Mouse (Mus musculus): ENCODE results near the gene Piwil4. TPM values are rescaled to one million over a fixed set of nuclear protein-coding genes. Genes with fewer than 3 reads are reported as not detected.
A peak's percentile ranks its signal among the peaks of the same experiment; 100 is the strongest.
"Not testable (repeated sequence)": the region's sequence is repeated elsewhere in the genome, so short reads cannot be mapped to it uniquely, and the experiment has no call there.

Piwil4 gene
- polyA plus RNA-seq, 1 experiment from 2014 or later, result 0.07 TPM

DNA sequence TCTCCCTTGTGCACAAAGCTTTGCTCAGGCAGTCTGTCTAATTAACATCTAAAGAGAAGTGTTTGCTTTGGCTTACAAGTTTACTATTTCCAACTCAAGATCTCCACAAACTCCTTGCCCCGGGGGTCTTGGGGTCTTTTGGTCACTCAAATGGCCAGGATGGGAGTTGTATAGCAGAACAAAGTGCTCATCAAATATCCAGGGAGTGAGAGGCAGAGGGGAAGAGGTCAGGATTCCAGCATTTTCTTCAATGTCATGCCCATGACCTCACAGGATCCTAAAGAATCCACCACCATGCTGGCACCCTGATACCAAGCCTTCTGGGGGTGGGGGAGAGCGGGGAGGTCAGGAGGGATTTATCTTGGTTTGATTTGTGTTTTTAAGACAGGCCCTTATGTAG is 59.9 kb downstream of the Piwil4 start:
- H3K4me1 ChIP-seq (ENCODE audit: control insufficient read depth in 2 of 2, insufficient read depth in 2 of 2, low read length in 2 of 2), result peaks cover 20 to 24% of the 10 kb centered on the region in 2 experiments
- no peak overlapping the region for H3K4me3 ChIP-seq (ENCODE audit: control insufficient read depth in 1 of 2, insufficient read depth in 1 of 2, low read depth in 1 of 2, low read length in 2 of 2)
- WGBS, result 75% methylated on average over 2 of the region's 2 CpGs
- ATAC-seq (ENCODE audit: insufficient number of reproducible peaks, insufficient read depth, low FRiP score, low read depth), result no peak
- no peak overlapping the region for H3K4me2 ChIP-seq (ENCODE audit: low read length)
- H3K27ac ChIP-seq (replicated peaks in 1 of 2; ENCODE audit: control insufficient read depth in 1 of 2, insufficient read depth in 1 of 2, low read depth in 2 of 2, low read length in 2 of 2), result no peak overlapping the region
- H3K36me3 ChIP-seq (ENCODE audit: control insufficient read depth, insufficient read depth, low read length), result no peaks in the 10 kb centered on the region
- no peaks in the 10 kb centered on the region for H3K9me3 ChIP-seq (ENCODE audit: control insufficient read depth, low read length)
- no peaks in the 10 kb centered on the region for H3K27me3 ChIP-seq (ENCODE audit: control insufficient read depth, insufficient read depth, low read length)
- no peak overlapping the region for H3K9ac ChIP-seq (ENCODE audit: low read length)

DNA sequence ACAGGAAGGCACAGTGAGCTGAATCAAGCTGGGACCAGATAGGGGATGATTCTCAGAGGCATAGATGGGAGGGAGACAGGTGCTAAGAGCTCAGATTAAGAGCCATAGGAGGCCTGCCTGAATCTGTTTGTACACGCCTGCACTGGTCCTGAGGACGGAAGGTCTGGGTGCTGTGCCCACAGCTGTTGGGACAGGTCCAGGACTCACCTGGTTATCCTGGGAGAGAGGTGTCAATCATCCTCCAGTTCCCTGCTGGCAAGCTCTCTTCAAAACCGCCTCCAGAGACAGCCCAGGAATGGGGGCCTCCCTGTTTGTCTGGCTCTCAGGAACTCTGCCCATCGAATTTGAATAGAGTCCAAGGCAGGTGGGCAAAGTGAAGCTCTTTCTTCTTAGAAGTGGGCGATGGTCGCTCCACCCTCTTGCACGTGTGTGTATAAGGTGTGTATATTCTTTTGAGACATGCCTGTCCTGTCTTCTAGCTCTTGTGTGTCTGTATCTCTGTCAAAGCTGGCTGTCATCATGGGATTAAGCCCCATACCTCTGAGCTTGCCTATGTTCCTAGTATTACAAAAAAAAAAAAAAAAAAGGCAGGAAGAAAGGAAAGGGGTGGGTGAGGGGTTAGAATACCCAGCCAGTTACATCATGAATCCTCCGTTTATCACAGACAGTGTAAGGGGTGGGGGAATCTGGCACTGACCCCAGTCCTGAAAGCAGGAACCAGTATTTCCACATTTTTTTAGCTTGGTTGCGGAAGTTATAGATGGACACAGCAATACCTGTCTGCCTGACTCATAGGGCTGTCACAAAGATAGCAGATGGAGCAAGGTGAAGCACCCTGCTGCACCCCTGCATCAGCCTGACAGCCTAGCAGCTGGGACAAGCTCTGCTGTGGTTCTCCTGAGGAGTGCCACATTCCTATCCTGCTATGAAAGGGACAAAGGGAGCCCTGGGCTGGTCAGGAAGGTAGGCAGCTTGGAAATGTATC is 64.5 kb downstream of the Piwil4 start:
- Histone ChIP-seq H3K9me3 (ENCODE audit: control insufficient read depth, low read length) (no peaks in the 10 kb centered on the region), H3K9ac (ENCODE audit: low read length) (peak overlapping the region; percentile 44; the same call in 1 of the 2 replicates), H3K36me3 (ENCODE audit: control insufficient read depth, insufficient read depth, low read length) (no peaks in the 10 kb centered on the region), H3K27me3 (ENCODE audit: control insufficient read depth, insufficient read depth, low read length) (no peaks in the 10 kb centered on the region), H3K27ac (replicated peaks in 1 of 2; ENCODE audit: control insufficient read depth in 1 of 2, insufficient read depth in 1 of 2, low read depth in 2 of 2, low read length in 2 of 2) (peak overlapping the region; percentile 58 to 70), H3K4me2 (ENCODE audit: low read length) (peak overlapping the region; percentile 41), H3K4me3 (ENCODE audit: control insufficient read depth in 1 of 2, insufficient read depth in 1 of 2, low read depth in 1 of 2, low read length in 2 of 2) (no peak overlapping the region), H3K4me1 (ENCODE audit: control insufficient read depth in 2 of 2, insufficient read depth in 2 of 2, low read length in 2 of 2) (peaks cover 25 to 28% of the 10 kb centered on the region in 2 experiments)
- 31% methylated on average over 9 of the region's 9 CpGs for WGBS
- peak; percentile 70 for ATAC-seq (ENCODE audit: insufficient number of reproducible peaks, insufficient read depth, low FRiP score, low read depth)

DNA sequence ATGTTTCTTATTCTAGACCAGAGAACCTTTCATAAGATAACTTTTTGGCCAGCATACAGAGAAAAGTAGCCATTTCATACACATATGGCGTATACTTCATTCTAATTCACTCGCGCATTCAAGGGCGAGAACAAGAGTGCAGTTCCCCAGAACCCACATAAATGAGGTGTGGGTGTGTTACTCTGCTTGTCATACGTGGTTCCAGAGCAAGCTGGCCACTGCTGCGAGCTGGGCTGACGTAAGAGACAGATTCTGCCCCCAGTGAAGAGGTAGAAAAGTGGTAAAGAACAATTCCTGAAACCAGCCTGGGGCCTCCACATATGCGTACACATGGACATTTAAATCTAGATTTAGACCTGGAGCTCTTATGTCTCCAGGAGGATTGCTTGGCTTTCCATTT is 66.0 kb downstream of the Piwil4 start:
- Histone ChIP-seq H3K27me3 (ENCODE audit: control insufficient read depth, insufficient read depth, low read length) (no peaks in the 10 kb centered on the region), H3K4me3 (ENCODE audit: control insufficient read depth in 1 of 2, insufficient read depth in 1 of 2, low read depth in 1 of 2, low read length in 2 of 2) (no peak overlapping the region), H3K36me3 (ENCODE audit: control insufficient read depth, insufficient read depth, low read length) (no peaks in the 10 kb centered on the region), H3K27ac (replicated peaks in 1 of 2; ENCODE audit: control insufficient read depth in 1 of 2, insufficient read depth in 1 of 2, low read depth in 2 of 2, low read length in 2 of 2) (no peak overlapping the region), H3K9me3 (ENCODE audit: control insufficient read depth, low read length) (no peaks in the 10 kb centered on the region), H3K9ac (ENCODE audit: low read length) (no peak overlapping the region), H3K4me2 (ENCODE audit: low read length) (no peak overlapping the region), H3K4me1 (ENCODE audit: control insufficient read depth in 2 of 2, insufficient read depth in 2 of 2, low read length in 2 of 2) (peaks cover 25 to 28% of the 10 kb centered on the region in 2 experiments)
- no peak for ATAC-seq (ENCODE audit: insufficient number of reproducible peaks, insufficient read depth, low FRiP score, low read depth)
- 92% methylated on average over 8 of the region's 8 CpGs for WGBS

DNA sequence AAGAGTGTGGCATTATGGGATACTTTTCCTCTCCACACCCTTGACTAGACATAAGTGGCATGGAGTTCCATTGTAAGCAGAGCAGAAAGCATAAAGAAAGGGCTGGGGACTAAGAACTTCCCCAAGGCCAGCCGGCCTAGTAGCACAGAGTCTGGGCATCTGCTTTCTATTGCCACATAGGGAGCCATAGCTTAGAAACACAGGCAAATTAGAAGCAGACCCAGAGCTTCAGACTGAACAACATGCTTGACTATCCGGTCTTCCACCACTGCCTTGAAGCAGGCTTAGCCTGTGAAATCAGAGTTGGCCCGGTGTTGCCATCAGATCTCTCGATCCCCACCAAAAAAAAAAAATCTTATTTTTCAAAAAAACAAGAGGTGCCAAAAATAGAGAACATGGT is 67.4 kb downstream of the Piwil4 start:
- 94% methylated on average over 4 of the region's 4 CpGs for WGBS
- H3K4me1 ChIP-seq (ENCODE audit: control insufficient read depth in 2 of 2, insufficient read depth in 2 of 2, low read length in 2 of 2), result peaks cover 25 to 28% of the 10 kb centered on the region in 2 experiments
- no peak for ATAC-seq (ENCODE audit: insufficient number of reproducible peaks, insufficient read depth, low FRiP score, low read depth)
- no peaks in the 10 kb centered on the region for H3K36me3 ChIP-seq (ENCODE audit: control insufficient read depth, insufficient read depth, low read length)
- H3K4me2 ChIP-seq (ENCODE audit: low read length), result no peak overlapping the region
- no peak overlapping the region for H3K27ac ChIP-seq (replicated peaks in 1 of 2; ENCODE audit: control insufficient read depth in 1 of 2, insufficient read depth in 1 of 2, low read depth in 2 of 2, low read length in 2 of 2)
- H3K9ac ChIP-seq (ENCODE audit: low read length), result no peak overlapping the region
- no peaks in the 10 kb centered on the region for H3K9me3 ChIP-seq (ENCODE audit: control insufficient read depth, low read length)
- no peak overlapping the region for H3K4me3 ChIP-seq (ENCODE audit: control insufficient read depth in 1 of 2, insufficient read depth in 1 of 2, low read depth in 1 of 2, low read length in 2 of 2)
- no peaks in the 10 kb centered on the region for H3K27me3 ChIP-seq (ENCODE audit: control insufficient read depth, insufficient read depth, low read length)

DNA sequence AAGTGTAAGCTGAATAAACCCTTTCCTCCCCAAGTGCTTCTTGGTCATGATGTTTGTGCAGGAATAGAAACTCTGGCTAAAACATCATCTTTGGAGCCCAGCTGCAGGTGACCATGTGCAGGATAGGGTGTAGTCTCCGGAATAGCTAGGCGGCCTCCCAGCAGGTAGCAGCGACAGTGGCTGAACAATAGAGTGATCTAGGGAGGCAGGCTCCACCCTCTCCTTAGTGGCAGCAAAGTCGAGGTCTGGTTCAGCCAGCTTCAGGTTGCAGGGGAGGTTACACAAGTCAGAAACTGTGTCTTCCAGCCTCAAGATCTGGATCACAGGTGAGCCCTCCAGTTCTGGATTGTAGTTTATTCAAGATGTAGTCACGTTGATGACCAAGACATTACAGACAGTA is 68.6 kb downstream of the Piwil4 start:
- H3K36me3 ChIP-seq (ENCODE audit: control insufficient read depth, insufficient read depth, low read length); ATAC-seq (ENCODE audit: insufficient number of reproducible peaks, insufficient read depth, low FRiP score, low read depth); H3K27me3 ChIP-seq (ENCODE audit: control insufficient read depth, insufficient read depth, low read length); H3K4me3 ChIP-seq (ENCODE audit: control insufficient read depth in 1 of 2, insufficient read depth in 1 of 2, low read depth in 1 of 2, low read length in 2 of 2); H3K27ac ChIP-seq (replicated peaks in 1 of 2; ENCODE audit: control insufficient read depth in 1 of 2, insufficient read depth in 1 of 2, low read depth in 2 of 2, low read length in 2 of 2); H3K9ac ChIP-seq (ENCODE audit: low read length); H3K9me3 ChIP-seq (ENCODE audit: control insufficient read depth, low read length); H3K4me2 ChIP-seq (ENCODE audit: low read length): not testable (repeated sequence)
- WGBS, result 61% methylated on average over 5 of the region's 5 CpGs
- H3K4me1 ChIP-seq (ENCODE audit: control insufficient read depth in 2 of 2, insufficient read depth in 2 of 2, low read length in 2 of 2), result peaks cover 21 to 24% of the 10 kb centered on the region in 2 experiments

DNA sequence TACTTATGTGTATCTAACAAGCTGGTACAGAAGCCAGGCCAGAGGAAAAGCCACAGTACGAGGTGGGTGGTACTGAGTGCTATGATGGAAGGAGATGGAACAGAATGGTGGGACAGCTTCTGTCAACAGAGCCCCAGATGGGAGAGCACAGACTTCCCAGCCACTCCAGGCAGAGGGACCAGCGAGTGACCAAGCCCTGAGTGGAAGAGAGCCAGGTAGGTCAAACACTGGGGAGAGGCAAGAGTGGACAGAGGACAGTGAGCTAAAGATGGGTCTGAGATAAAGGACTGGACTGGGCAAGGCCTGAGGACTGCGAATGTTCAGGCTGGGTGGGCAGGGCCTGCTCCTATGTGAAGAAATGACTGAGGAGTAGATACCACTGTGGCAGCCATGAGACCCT is 72.2 kb downstream of the Piwil4 start:
- Histone ChIP-seq H3K27me3 (ENCODE audit: control insufficient read depth, insufficient read depth, low read length) (no peaks in the 10 kb centered on the region), H3K36me3 (ENCODE audit: control insufficient read depth, insufficient read depth, low read length) (no peaks in the 10 kb centered on the region), H3K4me2 (ENCODE audit: low read length) (no peak overlapping the region), H3K4me1 (ENCODE audit: control insufficient read depth in 2 of 2, insufficient read depth in 2 of 2, low read length in 2 of 2) (peaks cover 0 to 3% of the 10 kb centered on the region in 2 experiments; a peak in 1 of 4 replicates), H3K9ac (ENCODE audit: low read length) (no peak overlapping the region), H3K4me3 (ENCODE audit: control insufficient read depth in 1 of 2, insufficient read depth in 1 of 2, low read depth in 1 of 2, low read length in 2 of 2) (no peak overlapping the region), H3K27ac (replicated peaks in 1 of 2; ENCODE audit: control insufficient read depth in 1 of 2, insufficient read depth in 1 of 2, low read depth in 2 of 2, low read length in 2 of 2) (no peak overlapping the region), H3K9me3 (ENCODE audit: control insufficient read depth, low read length) (no peaks in the 10 kb centered on the region)
- ATAC-seq (ENCODE audit: insufficient number of reproducible peaks, insufficient read depth, low FRiP score, low read depth), result no peak
- 77% methylated on average over 3 of the region's 3 CpGs for WGBS

DNA sequence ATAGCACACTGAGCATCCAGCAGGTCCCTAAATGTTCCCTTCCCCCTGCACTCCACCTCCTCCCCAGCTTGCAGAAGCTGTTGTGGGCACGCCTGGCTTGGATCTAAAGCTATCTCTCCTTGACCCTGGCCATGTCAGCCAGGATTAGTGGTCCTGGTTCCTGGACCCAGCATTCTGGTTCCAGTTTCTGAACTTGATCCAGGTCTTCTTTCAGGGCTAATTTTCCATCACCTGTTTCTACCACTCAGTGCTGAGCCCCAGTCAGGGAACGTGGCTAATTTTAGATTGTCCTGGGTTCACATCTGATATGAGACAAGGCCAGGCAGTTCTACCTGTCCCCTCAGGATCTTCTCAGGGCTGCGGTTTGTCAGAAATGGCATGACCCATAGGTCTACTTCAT is 74.5 kb downstream of the Piwil4 start:
- Histone ChIP-seq H3K36me3 (ENCODE audit: control insufficient read depth, insufficient read depth, low read length) (no peaks in the 10 kb centered on the region), H3K27me3 (ENCODE audit: control insufficient read depth, insufficient read depth, low read length) (no peaks in the 10 kb centered on the region), H3K27ac (replicated peaks in 1 of 2; ENCODE audit: control insufficient read depth in 1 of 2, insufficient read depth in 1 of 2, low read depth in 2 of 2, low read length in 2 of 2) (no peak overlapping the region), H3K9me3 (ENCODE audit: control insufficient read depth, low read length) (no peaks in the 10 kb centered on the region), H3K9ac (ENCODE audit: low read length) (no peak overlapping the region), H3K4me3 (ENCODE audit: control insufficient read depth in 1 of 2, insufficient read depth in 1 of 2, low read depth in 1 of 2, low read length in 2 of 2) (no peak overlapping the region), H3K4me2 (ENCODE audit: low read length) (no peak overlapping the region), H3K4me1 (ENCODE audit: control insufficient read depth in 2 of 2, insufficient read depth in 2 of 2, low read length in 2 of 2) (peaks cover under 1 to 7% of the 10 kb centered on the region in 2 experiments; a peak in 2 of 4 replicates)
- no peak for ATAC-seq (ENCODE audit: insufficient number of reproducible peaks, insufficient read depth, low FRiP score, low read depth)
- WGBS, result 50% methylated on average over 3 of the region's 3 CpGs
